Mouse (Mus musculus) heart, embryonic 15.5 days (tissue): Measurements from ENCODE around the gene Olfr512. TPM values are rescaled to one million over a fixed set of nuclear protein-coding genes. Genes with fewer than 3 reads are reported as not detected.

Source experiments
- ATAC-seq: fragments of 200-750 bp; cut with Nextera tagmentation; replicated peaks from 2 replicates; pipeline ENCODE4 v1.8.0; 2017; ENCODE audit warnings: low read depth, moderate TSS enrichment; ENCODE audit not compliant: insufficient number of reproducible peaks, insufficient read depth, low FRiP score
- H3K27ac ChIP-seq: fragments of 300-500 bp; sonication (generic); 2 replicates; pipeline ENCODE4 v1.5.1; 2015; ENCODE audit warnings: mild to moderate bottlenecking, inconsistent platforms
- H3K27me3 ChIP-seq: fragments of 300-500 bp; sonication (generic); 2 replicates; pipeline ENCODE4 v1.6.1; 2015; ENCODE audit warnings: inconsistent platforms
- H3K36me3 ChIP-seq: fragments of 300-500 bp; sonication (generic); 2 replicates; pipeline ENCODE4 v1.6.1; 2015; ENCODE audit warnings: mild to moderate bottlenecking, inconsistent platforms
- H3K4me1 ChIP-seq: fragments of 300-500 bp; sonication (generic); replicated peaks from 2 replicates; pipeline ENCODE4 v1.6.1; 2015; ENCODE audit warnings: inconsistent platforms
- H3K4me2 ChIP-seq: fragments of 300-500 bp; sonication (generic); 2 replicates; pipeline ENCODE4 v1.6.1; 2015; ENCODE audit warnings: inconsistent platforms, mild to moderate bottlenecking, moderate library complexity
- H3K4me3 ChIP-seq: fragments of 300-500 bp; sonication (generic); 2 replicates; pipeline ENCODE4 v1.5.1; 2015; ENCODE audit warnings: mild to moderate bottlenecking, inconsistent platforms
- H3K9ac ChIP-seq: fragments of 300-500 bp; sonication (generic); 2 replicates; pipeline ENCODE4 v1.6.1; 2015; ENCODE audit warnings: mild to moderate bottlenecking, inconsistent platforms
- H3K9me3 ChIP-seq: fragments of 300-500 bp; sonication (generic); replicated peaks from 2 replicates; pipeline ENCODE4 v1.6.1; 2016; ENCODE audit warnings: inconsistent platforms
- WGBS: fragments of 180-500 bp; shearing (Covaris S2); methylation state at CpG from one replicate; pipeline ENCODE4 v1.1.7; 2015; ENCODE audit warnings: mixed read lengths; 5-methylcytosine and 5-hydroxymethylcytosine counted together
- polyA plus RNA-seq: library from polyadenylated mRNA; unstranded; fragments of >200 nt; fragmentation: Nextera tagmentation; extraction: Ambion mirVana; gene quantifications from 2 replicates; pipeline ENCODE4 v1.2.1, GENCODE M21; 2015

Olfr512 gene
- not detected in 2 replicates for polyA plus RNA-seq

DNA sequence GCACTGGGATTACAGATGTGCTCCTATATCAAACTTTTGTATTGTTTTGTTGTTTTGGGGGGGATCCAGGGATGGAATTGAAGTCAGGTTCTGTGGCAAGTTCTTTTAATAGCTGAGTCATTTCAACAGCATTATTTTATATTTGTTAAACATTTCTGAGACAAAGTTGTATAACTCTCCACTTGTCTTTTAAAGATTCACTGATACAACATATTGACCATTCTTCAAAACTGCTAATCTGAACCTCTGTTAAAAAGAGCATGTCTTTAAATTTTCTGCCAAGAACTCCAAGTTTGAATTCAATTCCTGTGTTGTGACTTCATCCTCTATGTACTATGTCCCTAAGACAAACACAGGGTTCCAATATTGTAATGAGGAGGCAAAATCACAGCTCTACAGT is at the start of gene Olfr512:
Gene Olfr512 (plus strand): TSS at position 301 of the 400 bp plus-strand sequence.
- Histone ChIP-seq H3K4me1 (no peaks in the 10 kb centered on the region), H3K4me3 (no peak within 1 kb of the TSS), H3K36me3 (no peaks in the 10 kb centered on the region), H3K4me2 (no peak within 1 kb of the TSS), H3K27ac (no peak within 1 kb of the TSS), H3K27me3 (no peaks in the 10 kb centered on the region), H3K9me3 (no peaks in the 10 kb centered on the region), H3K9ac (no peak within 1 kb of the TSS)
- no peak for ATAC-seq

DNA sequence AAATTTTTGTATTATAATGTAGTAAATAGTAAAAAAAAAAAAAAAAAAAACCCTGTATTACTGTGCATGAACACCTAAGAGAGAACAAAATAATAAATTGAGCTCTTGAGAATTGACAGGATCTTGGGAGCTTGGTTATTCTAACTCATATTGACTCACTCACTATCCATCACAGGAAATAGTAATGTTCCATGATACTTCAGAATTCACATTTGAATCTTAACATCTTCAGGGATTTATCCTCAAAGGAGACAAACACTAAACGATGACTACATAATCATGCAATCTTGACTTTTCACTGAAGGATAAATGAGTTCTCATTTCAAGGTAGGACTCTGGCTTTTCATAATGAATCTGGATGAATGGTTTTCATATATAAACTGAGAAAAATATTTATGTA is 47.0 kb upstream of the Olfr512 start, which contains the start of gene Olfr510:
Gene Olfr510 (plus strand): TSS at position 301 of the 400 bp plus-strand sequence.
- WGBS, result 74% methylated on average over 1 of the region's 1 CpGs
- ATAC-seq, result no peak

DNA sequence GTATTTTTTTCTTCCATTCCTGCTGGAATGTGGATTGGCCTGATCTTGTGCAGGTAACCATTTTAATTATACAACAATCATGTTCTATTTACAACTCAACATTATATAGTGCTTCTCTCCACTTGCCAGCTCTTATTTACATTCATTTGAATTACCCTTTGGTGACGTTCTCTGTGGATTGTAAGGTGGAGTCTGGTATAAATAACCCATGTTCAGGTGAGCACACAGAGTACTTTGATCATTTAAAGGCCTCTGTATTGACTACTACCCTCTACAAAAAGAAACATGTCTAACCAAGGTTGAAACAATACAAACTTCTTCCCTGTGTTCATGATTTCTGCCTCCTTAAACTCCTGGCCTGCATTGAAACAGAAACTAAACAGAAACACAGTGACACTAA is 42.1 kb upstream of the Olfr512 start:
- H3K27ac ChIP-seq, result no peak overlapping the region
- 53% methylated on average over 1 of the region's 1 CpGs for WGBS
- no peaks in the 10 kb centered on the region; the same call in 1 of the 2 replicates for H3K9me3 ChIP-seq
- H3K4me2 ChIP-seq, result no peak overlapping the region
- no peaks in the 10 kb centered on the region for H3K36me3 ChIP-seq
- no peaks in the 10 kb centered on the region for H3K4me1 ChIP-seq
- no peak overlapping the region for H3K4me3 ChIP-seq
- no peaks in the 10 kb centered on the region for H3K27me3 ChIP-seq
- no peak overlapping the region for H3K9ac ChIP-seq
- no peak for ATAC-seq

More for the DNA sequence above, 47.0 kb upstream of the Olfr512 start, which contains the start of gene Olfr510:
- Histone ChIP-seq H3K9me3 (no peaks in the 10 kb centered on the region), H3K4me1 (no peaks in the 10 kb centered on the region), H3K36me3 (no peaks in the 10 kb centered on the region), H3K27me3 (no peaks in the 10 kb centered on the region), H3K4me3 (no peak within 1 kb of the TSS), H3K4me2 (no peak within 1 kb of the TSS), H3K27ac (no peak within 1 kb of the TSS), H3K9ac (no peak within 1 kb of the TSS)

DNA sequence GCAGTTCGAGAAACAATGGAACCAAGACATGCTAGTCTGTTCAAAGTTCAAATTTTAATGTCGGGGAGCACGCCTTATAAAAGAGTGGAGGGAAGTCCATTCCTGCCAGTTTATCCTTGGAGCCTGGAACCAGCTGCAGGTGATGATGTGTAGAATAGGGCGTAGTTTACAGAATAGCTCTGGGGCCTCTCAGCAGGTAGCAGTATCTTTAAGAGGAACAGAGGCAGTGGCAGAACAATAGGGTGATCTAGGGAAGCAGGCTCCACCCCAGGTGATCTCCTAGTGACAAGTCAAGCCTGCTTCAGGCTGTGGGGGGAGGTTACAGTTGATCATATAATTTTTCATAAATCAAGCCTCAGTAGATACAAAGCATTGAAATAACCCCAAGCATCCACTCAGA is 34.2 kb upstream of the Olfr512 start:
- H3K4me2 ChIP-seq, result no peak overlapping the region
- H3K36me3 ChIP-seq, result no peaks in the 10 kb centered on the region
- H3K27me3 ChIP-seq, result no peaks in the 10 kb centered on the region
- WGBS, result 75% methylated on average over 4 of the region's 4 CpGs
- H3K9me3 ChIP-seq, result no peaks in the 10 kb centered on the region; the same call in 1 of the 2 replicates
- no peak overlapping the region for H3K27ac ChIP-seq
- H3K4me1 ChIP-seq, result no peaks in the 10 kb centered on the region
- no peak overlapping the region for H3K4me3 ChIP-seq
- no peak overlapping the region for H3K9ac ChIP-seq
- ATAC-seq, result no peak

DNA sequence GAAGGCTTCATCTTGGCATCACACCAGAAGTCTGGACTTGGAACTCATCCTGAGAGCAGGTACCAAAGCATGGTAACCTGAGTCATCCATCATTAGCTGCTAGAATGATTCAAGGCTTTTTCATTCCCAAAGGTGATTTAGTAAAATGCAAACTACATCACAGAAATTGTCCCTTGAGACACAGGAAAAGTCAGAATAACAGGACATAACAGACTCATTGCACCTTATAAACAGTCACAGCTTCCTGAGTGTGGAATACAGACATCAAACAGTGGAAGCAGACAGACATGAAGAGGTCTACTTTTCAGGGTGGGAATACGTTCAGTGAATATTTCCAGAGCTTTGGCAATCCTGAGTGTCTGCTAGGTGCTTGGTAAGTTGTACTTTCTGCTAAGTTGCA is 37.6 kb downstream of the Olfr512 start, which contains the start of gene Olfr513:
Gene Olfr513 (plus strand): TSS at position 301 of the 400 bp plus-strand sequence.
- Histone ChIP-seq H3K36me3 (no peaks in the 10 kb centered on the region), H3K4me2 (no peak within 1 kb of the TSS), H3K9ac (no peak within 1 kb of the TSS), H3K27me3 (no peaks in the 10 kb centered on the region), H3K9me3 (no peaks in the 10 kb centered on the region), H3K27ac (no peak within 1 kb of the TSS), H3K4me3 (no peak within 1 kb of the TSS), H3K4me1 (no peaks in the 10 kb centered on the region)
- WGBS, result 48% methylated on average over 1 of the region's 1 CpGs
- ATAC-seq, result no peak

DNA sequence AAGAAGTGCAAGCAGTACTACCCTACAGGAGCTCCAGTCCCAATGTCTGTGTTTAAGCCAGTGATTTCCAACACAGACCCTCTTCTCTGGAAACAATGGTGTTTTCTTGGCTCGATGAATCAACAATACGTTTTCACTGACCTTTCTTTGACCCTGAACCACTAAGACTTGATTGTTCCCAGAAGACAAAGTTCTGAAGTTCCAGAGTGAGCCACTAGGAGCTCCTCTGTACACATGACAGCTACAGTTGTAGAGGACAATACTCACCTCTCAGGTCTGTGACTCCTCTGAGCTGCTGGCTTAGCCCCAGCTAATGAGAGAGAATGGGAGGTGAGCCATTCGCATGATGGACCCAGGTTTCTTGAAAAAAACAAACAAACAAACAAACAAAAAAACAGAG is 47.3 kb downstream of the Olfr512 start:
- H3K4me3 ChIP-seq, result no peak overlapping the region
- 24% methylated on average over 3 of the region's 3 CpGs for WGBS
- H3K4me2 ChIP-seq, result no peak overlapping the region
- H3K36me3 ChIP-seq, result no peaks in the 10 kb centered on the region
- H3K9ac ChIP-seq, result no peak overlapping the region
- no peaks in the 10 kb centered on the region for H3K4me1 ChIP-seq
- ATAC-seq, result no peak
- H3K9me3 ChIP-seq, result no peaks in the 10 kb centered on the region
- H3K27me3 ChIP-seq, result no peaks in the 10 kb centered on the region
- H3K27ac ChIP-seq, result no peak overlapping the region

Other genes with a start within 250 kb of the Olfr512 start
- gene Olfr498, start 248.0 kb upstream of the Olfr512 start, polyA plus RNA-seq, result not detected in 2 replicates
- not detected in 2 replicates for gene Olfr502, start 188.3 kb upstream of the Olfr512 start, polyA plus RNA-seq
- not detected in 2 replicates for gene Olfr503, start 168.8 kb upstream of the Olfr512 start, polyA plus RNA-seq
- not detected in 2 replicates for gene Olfr504, start 147.5 kb upstream of the Olfr512 start, polyA plus RNA-seq
- gene Olfr506, start 102.5 kb upstream of the Olfr512 start, polyA plus RNA-seq, result not detected in 2 replicates
- gene Olfr507, start 91.5 kb upstream of the Olfr512 start, polyA plus RNA-seq, result not detected in 2 replicates
- not detected in 2 replicates for gene Olfr508, start 83.3 kb upstream of the Olfr512 start, polyA plus RNA-seq
- not detected in 2 replicates for gene Olfr509, start 61.4 kb upstream of the Olfr512 start, polyA plus RNA-seq
- gene Olfr510, start 46.9 kb upstream of the Olfr512 start, polyA plus RNA-seq, result not detected in 2 replicates
- not detected in 2 replicates for gene Olfr513, start 37.7 kb downstream of the Olfr512 start, polyA plus RNA-seq
- not detected in 2 replicates for gene Olfr514, start 112.7 kb downstream of the Olfr512 start, polyA plus RNA-seq
- gene Olfr516, start 137.2 kb downstream of the Olfr512 start, polyA plus RNA-seq, result not detected in 2 replicates
- gene Olfr517, start 159.1 kb downstream of the Olfr512 start, polyA plus RNA-seq, result not detected in 2 replicates
- not detected in 2 replicates for gene Olfr518, start 171.7 kb downstream of the Olfr512 start, polyA plus RNA-seq
- not detected in 2 replicates for gene Olfr519, start 181.1 kb downstream of the Olfr512 start, polyA plus RNA-seq
- 17.2 and 18.2 TPM in 2 replicates for gene Nlrp10, start 216.9 kb downstream of the Olfr512 start, polyA plus RNA-seq
- gene Eif3f, start 221.1 kb downstream of the Olfr512 start, polyA plus RNA-seq, result 43.9 and 51.1 TPM in 2 replicates
- 0.94 and 2.3 TPM in 2 replicates for gene Tub, start 237.0 kb downstream of the Olfr512 start, polyA plus RNA-seq